Mouse (Mus musculus): ENCODE data around the gene Pde4c. TPM values are rescaled to one million over a fixed set of nuclear protein-coding genes. Genes with fewer than 3 reads are reported as not detected.

The Pde4c gene
- polyA plus RNA-seq, 1 experiment from 2014 or later, result 0.54 TPM

GRCm38 (mm10) chr8:70700555-70700922 is 23.0 kb upstream of the Pde4c start:
- Histone ChIP-seq H3K9me3 (ENCODE audit: control insufficient read depth, low read length) (no peaks in the 10 kb centered on the region), H3K36me3 (ENCODE audit: control insufficient read depth, insufficient read depth) (no peaks in the 10 kb centered on the region), H3K27me3 (replicated peaks; ENCODE audit: control insufficient read depth, insufficient read depth, low read length) (no peaks in the 10 kb centered on the region), H3K27ac (ENCODE audit: low read length) (peak overlapping the region; percentile 97), H3K4me3 (replicated peaks; ENCODE audit: low read length) (peak overlapping the region; percentile 62), H3K4me1 (replicated peaks; ENCODE audit: control insufficient read depth, insufficient read depth, low read length) (peaks cover 45% of the 10 kb centered on the region), H3K9ac (replicated peaks; ENCODE audit: low read depth, low read length) (peak overlapping the region; percentile 93), H3K4me2 (ENCODE audit: low read length) (peak overlapping the region; percentile 80)
- peak; percentile 10; the same call in 1 of the 2 replicates for ATAC-seq
- under 1% methylated on average over 15 of the region's 20 CpGs for WGBS

- H3K27me3 ChIP-seq (replicated peaks; ENCODE audit: control insufficient read depth, insufficient read depth, low read length), result no peaks in the 10 kb centered on the region
- H3K27ac ChIP-seq (ENCODE audit: low read length), result peak overlapping the region; percentile 97
- no peak for ATAC-seq
- peak overlapping the region; percentile 93 for H3K9ac ChIP-seq (replicated peaks; ENCODE audit: low read depth, low read length)
- H3K9me3 ChIP-seq (ENCODE audit: control insufficient read depth, low read length), result no peaks in the 10 kb centered on the region
- no peaks in the 10 kb centered on the region for H3K36me3 ChIP-seq (ENCODE audit: control insufficient read depth, insufficient read depth)
- 59% methylated on average over 10 of the region's 10 CpGs for WGBS
- peak overlapping the region; percentile 80 for H3K4me2 ChIP-seq (ENCODE audit: low read length)
- H3K4me3 ChIP-seq (replicated peaks; ENCODE audit: low read length), result peak overlapping the region; percentile 62
- peaks cover 40% of the 10 kb centered on the region for H3K4me1 ChIP-seq (replicated peaks; ENCODE audit: control insufficient read depth, insufficient read depth, low read length)
These were observed 22.2 kb upstream of the Pde4c start for GRCm38 (mm10) chr8:70701048-70701981.

- Histone ChIP-seq H3K36me3 (ENCODE audit: control insufficient read depth, insufficient read depth) (no peaks in the 10 kb centered on the region), H3K9me3 (ENCODE audit: control insufficient read depth, low read length) (no peaks in the 10 kb centered on the region), H3K4me3 (replicated peaks; ENCODE audit: low read length) (no peak overlapping the region; the same call in 1 of the 2 replicates), H3K4me1 (replicated peaks; ENCODE audit: control insufficient read depth, insufficient read depth, low read length) (peaks cover 31% of the 10 kb centered on the region), H3K27me3 (replicated peaks; ENCODE audit: control insufficient read depth, insufficient read depth, low read length) (no peaks in the 10 kb centered on the region), H3K4me2 (ENCODE audit: low read length) (peak overlapping the region; percentile 80), H3K27ac (ENCODE audit: low read length) (no peak overlapping the region), H3K9ac (replicated peaks; ENCODE audit: low read depth, low read length) (no peak overlapping the region; the same call in 1 of the 2 replicates)
- WGBS, result 82% methylated on average over 2 of the region's 2 CpGs
- no peak for ATAC-seq
These were observed 21.3 kb upstream of the Pde4c start for GRCm38 (mm10) chr8:70701982-70702841.

- Histone ChIP-seq H3K4me1 (replicated peaks; ENCODE audit: control insufficient read depth, insufficient read depth, low read length) (peaks cover 27% of the 10 kb centered on the region), H3K36me3 (ENCODE audit: control insufficient read depth, insufficient read depth) (no peaks in the 10 kb centered on the region), H3K4me2 (ENCODE audit: low read length) (peak overlapping the region; percentile 80), H3K27ac (ENCODE audit: low read length) (no peak overlapping the region), H3K9ac (replicated peaks; ENCODE audit: low read depth, low read length) (no peak overlapping the region), H3K4me3 (replicated peaks; ENCODE audit: low read length) (no peak overlapping the region), H3K27me3 (replicated peaks; ENCODE audit: control insufficient read depth, insufficient read depth, low read length) (no peaks in the 10 kb centered on the region), H3K9me3 (ENCODE audit: control insufficient read depth, low read length) (no peaks in the 10 kb centered on the region)
- no peak for ATAC-seq
- WGBS, result 80% methylated on average over 3 of the region's 3 CpGs
These were observed 20.7 kb upstream of the Pde4c start for GRCm38 (mm10) chr8:70702842-70703182.

- no peaks in the 10 kb centered on the region for H3K9me3 ChIP-seq (ENCODE audit: control insufficient read depth, low read length)
- peaks cover 22% of the 10 kb centered on the region for H3K4me1 ChIP-seq (replicated peaks; ENCODE audit: control insufficient read depth, insufficient read depth, low read length)
- no peaks in the 10 kb centered on the region for H3K36me3 ChIP-seq (ENCODE audit: control insufficient read depth, insufficient read depth)
- ATAC-seq, result no peak
- H3K27ac ChIP-seq (ENCODE audit: low read length), result no peak within 1 kb of the TSS
- WGBS, result 96% methylated on average over 3 of the region's 3 CpGs
- no peaks in the 10 kb centered on the region for H3K27me3 ChIP-seq (replicated peaks; ENCODE audit: control insufficient read depth, insufficient read depth, low read length)
- H3K4me2 ChIP-seq (ENCODE audit: low read length), result peak within 1 kb of the TSS; percentile 80
- no peak within 1 kb of the TSS; the same call in 1 of the 2 replicates for H3K9ac ChIP-seq (replicated peaks; ENCODE audit: low read depth, low read length)
- no peak within 1 kb of the TSS for H3K4me3 ChIP-seq (replicated peaks; ENCODE audit: low read length)
These were observed 20.2 kb upstream of the Pde4c start, which contains the start of gene Iqcn for GRCm38 (mm10) chr8:70703287-70703686. Iqcn (plus strand) TSS chr8:70703457.

GRCm38 (mm10) chr8:70708281-70708680 is 15.2 kb upstream of the Pde4c start:
- Histone ChIP-seq H3K4me1 (replicated peaks; ENCODE audit: control insufficient read depth, insufficient read depth, low read length) (no peaks in the 10 kb centered on the region; the same call in 1 of the 2 replicates), H3K9me3 (ENCODE audit: control insufficient read depth, low read length) (no peaks in the 10 kb centered on the region), H3K36me3 (ENCODE audit: control insufficient read depth, insufficient read depth) (no peaks in the 10 kb centered on the region), H3K4me3 (replicated peaks; ENCODE audit: low read length) (no peak overlapping the region), H3K27ac (ENCODE audit: low read length) (no peak overlapping the region), H3K9ac (replicated peaks; ENCODE audit: low read depth, low read length) (no peak overlapping the region), H3K27me3 (replicated peaks; ENCODE audit: control insufficient read depth, insufficient read depth, low read length) (no peaks in the 10 kb centered on the region), H3K4me2 (ENCODE audit: low read length) (no peak overlapping the region)
- 93% methylated on average over 14 of the region's 14 CpGs for WGBS
- no peak for ATAC-seq

GRCm38 (mm10) chr8:70709794-70710193 is 13.7 kb upstream of the Pde4c start:
- 93% methylated on average over 9 of the region's 9 CpGs for WGBS
- H3K4me1 ChIP-seq (replicated peaks; ENCODE audit: control insufficient read depth, insufficient read depth, low read length), result no peaks in the 10 kb centered on the region
- no peaks in the 10 kb centered on the region for H3K27me3 ChIP-seq (replicated peaks; ENCODE audit: control insufficient read depth, insufficient read depth, low read length)
- no peak overlapping the region for H3K4me3 ChIP-seq (replicated peaks; ENCODE audit: low read length)
- no peaks in the 10 kb centered on the region for H3K36me3 ChIP-seq (ENCODE audit: control insufficient read depth, insufficient read depth)
- no peaks in the 10 kb centered on the region for H3K9me3 ChIP-seq (ENCODE audit: control insufficient read depth, low read length)
- H3K9ac ChIP-seq (replicated peaks; ENCODE audit: low read depth, low read length), result no peak overlapping the region
- no peak overlapping the region for H3K4me2 ChIP-seq (ENCODE audit: low read length)
- H3K27ac ChIP-seq (ENCODE audit: low read length), result no peak overlapping the region
- no peak for ATAC-seq

GRCm38 (mm10) chr8:70710296-70710695 is 13.2 kb upstream of the Pde4c start:
- Histone ChIP-seq H3K9ac (replicated peaks; ENCODE audit: low read depth, low read length) (no peak overlapping the region), H3K4me1 (replicated peaks; ENCODE audit: control insufficient read depth, insufficient read depth, low read length) (no peaks in the 10 kb centered on the region), H3K27ac (ENCODE audit: low read length) (no peak overlapping the region), H3K9me3 (ENCODE audit: control insufficient read depth, low read length) (no peaks in the 10 kb centered on the region), H3K4me3 (replicated peaks; ENCODE audit: low read length) (no peak overlapping the region), H3K36me3 (ENCODE audit: control insufficient read depth, insufficient read depth) (no peaks in the 10 kb centered on the region), H3K4me2 (ENCODE audit: low read length) (no peak overlapping the region), H3K27me3 (replicated peaks; ENCODE audit: control insufficient read depth, insufficient read depth, low read length) (no peaks in the 10 kb centered on the region)
- ATAC-seq, result no peak
- 80% methylated on average over 1 of the region's 1 CpGs for WGBS

GRCm38 (mm10) chr8:70711041-70711440 is 12.5 kb upstream of the Pde4c start:
- Histone ChIP-seq H3K4me3 (replicated peaks; ENCODE audit: low read length) (no peak overlapping the region), H3K4me2 (ENCODE audit: low read length) (no peak overlapping the region), H3K9me3 (ENCODE audit: control insufficient read depth, low read length) (no peaks in the 10 kb centered on the region), H3K4me1 (replicated peaks; ENCODE audit: control insufficient read depth, insufficient read depth, low read length) (no peaks in the 10 kb centered on the region), H3K27me3 (replicated peaks; ENCODE audit: control insufficient read depth, insufficient read depth, low read length) (no peaks in the 10 kb centered on the region), H3K9ac (replicated peaks; ENCODE audit: low read depth, low read length) (no peak overlapping the region), H3K36me3 (ENCODE audit: control insufficient read depth, insufficient read depth) (no peaks in the 10 kb centered on the region), H3K27ac (ENCODE audit: low read length) (no peak overlapping the region)
- no peak for ATAC-seq
- WGBS, result 89% methylated on average over 11 of the region's 11 CpGs
